Mouse (Mus musculus): ENCODE measurements around the gene Gpc4.

Gene Gpc4

DNA sequence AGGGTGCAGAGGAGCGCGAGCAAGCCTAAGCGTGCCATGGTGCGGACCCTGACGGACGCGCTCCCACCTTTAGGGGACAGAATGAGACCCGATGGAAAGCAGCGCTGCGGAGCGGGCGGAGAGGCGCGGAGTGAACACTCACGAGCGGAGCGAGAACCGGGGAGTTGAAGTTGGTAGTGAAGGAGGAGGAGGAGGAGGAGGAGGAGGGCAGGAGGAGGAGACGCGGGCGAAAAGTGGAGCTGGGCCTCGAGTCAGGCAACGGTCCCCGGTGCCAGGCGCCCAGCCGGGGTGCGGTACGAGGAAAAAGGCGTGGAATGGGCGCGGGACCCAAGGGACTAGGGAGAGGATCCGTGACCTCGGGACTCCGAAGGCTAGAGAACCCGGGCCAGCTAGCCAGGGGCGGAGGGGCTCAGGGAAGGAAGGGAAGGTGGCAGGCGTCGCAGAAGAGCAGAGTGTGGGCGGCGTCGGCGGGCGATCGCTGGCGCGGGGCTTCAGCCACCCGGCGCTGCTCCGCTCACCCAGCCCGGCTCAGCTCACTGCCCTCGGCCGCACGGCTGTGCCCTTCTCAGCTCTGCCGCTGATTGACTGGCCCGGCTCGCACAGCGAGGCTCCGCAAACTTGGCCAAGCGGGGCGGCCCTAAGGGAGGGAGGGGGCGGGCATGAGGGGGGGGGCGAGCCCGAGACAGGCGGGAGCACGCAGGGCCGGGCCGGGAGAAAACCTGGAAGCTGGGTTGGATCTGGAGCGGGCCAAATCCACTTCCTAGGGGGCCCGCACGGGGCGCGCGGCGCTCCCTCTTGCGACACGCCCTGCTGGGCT lies at the start of gene Gpc4:
Gene Gpc4, minus strand, starts transcription at position 515 of the 817 bp plus-strand sequence.
- no peak for DNase-seq (ENCODE audit: low spot score in 2 of 2)

DNA sequence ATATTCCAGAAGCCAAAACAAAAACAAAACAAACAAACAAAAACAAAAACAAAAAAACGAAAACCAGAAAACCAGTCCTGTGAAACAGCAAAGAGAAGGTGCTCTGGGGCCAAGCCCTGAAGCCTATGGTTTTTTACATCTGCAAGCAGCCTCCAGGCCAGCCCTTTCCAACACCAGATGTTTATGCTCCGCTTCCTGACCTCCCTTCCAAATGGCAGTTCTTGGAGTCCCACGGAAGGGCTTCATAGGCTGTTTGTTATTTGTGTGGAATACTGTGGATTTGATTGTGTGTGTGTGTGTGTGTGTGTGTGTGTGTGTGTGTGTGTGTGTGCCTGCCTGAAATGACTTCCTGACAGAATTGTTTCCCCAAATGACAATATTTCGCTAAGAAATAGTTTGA lies 47.8 kb upstream of the Gpc4 start:
- DNase-seq (ENCODE audit: low spot score in 2 of 2), result no peak

GRCm38 (mm10) chrX:52199836-52200235 lies 34.8 kb upstream of the Gpc4 start:
- DNase-seq (ENCODE audit: low spot score in 2 of 2), result no peak

DNA sequence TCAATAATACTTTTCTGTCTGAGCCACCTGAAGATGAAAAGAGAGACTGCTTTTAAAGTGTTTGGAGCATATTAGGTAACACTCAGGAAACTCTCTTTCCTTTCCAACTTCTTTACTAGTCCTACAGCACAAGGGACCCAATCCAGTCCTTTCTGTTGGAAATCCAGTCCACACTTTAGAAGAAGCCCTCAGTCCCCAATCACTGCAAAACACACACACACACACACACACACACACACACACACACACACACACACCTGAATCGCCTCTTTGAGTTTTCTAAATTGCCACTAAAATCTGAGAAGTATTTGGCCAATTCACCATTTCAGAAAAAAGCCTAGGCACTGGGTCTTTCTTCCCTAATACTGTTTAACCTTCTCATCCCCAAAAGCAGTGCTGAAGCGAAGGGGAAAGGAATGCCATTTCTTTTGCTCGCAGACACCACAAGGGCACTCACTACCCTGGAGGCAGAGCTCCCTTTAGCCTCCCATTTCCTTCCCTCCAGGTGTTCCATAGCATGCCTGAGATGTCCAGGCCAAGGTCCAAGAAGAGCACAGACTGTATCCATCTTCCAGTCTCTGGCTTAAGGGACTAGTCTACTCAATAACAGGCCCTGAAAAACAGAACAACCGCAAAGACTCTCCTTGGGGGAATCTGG lies 28.4 kb upstream of the Gpc4 start:
- no peak for DNase-seq (ENCODE audit: low spot score in 2 of 2)

GRCm38 (mm10) chrX:52189094-52189493 lies 24.0 kb upstream of the Gpc4 start:
- no peak for DNase-seq (ENCODE audit: low spot score in 2 of 2)

GRCm38 (mm10) chrX:52183551-52184442 lies 18.7 kb upstream of the Gpc4 start:
- DNase-seq (ENCODE audit: low spot score in 2 of 2), result no peak

GRCm38 (mm10) chrX:52181401-52181800 lies 16.3 kb upstream of the Gpc4 start:
- no peak for DNase-seq (ENCODE audit: low spot score in 2 of 2)

DNA sequence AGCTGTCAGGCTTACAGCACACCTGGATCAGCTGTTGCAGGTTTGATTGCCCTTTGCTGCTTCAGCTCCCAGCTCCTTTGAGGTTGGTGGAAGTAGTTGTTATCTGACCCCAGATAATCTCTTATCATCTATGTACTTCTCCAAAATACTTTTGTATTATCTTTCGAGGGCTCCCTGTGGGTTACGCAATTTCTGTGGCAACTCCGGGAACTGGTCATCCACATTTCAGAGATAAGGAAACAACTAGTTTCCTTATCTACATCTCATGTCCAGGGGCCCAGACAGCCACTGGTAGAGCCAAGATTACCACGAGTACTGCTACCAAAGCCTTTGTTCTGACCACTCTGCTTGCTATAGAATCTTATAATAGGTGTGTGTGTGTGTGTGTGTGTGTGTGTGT lies 12.0 kb upstream of the Gpc4 start:
- no peak for DNase-seq (ENCODE audit: low spot score in 2 of 2)

DNA sequence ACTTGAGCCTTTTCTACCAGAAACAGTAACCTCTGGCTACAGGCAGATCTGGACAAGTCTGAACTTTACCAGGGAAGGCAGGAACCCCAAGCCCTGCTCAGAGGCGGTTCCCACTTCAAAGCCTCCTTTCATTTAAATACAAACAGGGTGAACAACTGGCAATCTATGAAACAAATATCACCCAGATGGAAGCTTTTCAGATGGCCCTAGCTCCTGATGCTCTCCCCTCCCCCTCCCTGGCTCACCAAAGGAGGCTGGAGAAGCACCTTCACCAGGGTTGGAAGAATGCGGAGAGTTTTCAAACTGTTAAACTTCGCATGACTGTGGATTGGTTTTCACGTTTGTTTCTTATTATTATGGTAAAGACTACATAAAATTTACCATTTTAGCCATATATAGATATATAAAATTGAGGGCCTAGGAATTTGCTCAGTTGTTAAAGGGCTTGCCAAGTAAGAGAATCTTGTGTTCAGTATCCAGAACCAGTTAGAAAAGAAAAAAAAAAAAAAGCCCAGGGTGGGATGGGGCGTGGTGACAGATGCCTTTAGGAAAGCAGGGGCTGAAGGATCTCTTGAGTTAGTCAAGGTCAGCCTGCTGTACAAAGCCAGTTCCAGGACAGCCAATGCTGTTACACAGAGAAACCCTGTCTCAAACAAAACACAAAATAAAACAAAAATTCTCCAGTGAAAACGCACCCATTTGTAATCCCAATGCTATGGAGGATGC lies 2.6 kb upstream of the Gpc4 start:
- DNase-seq (ENCODE audit: low spot score in 2 of 2), result no peak

- DNase-seq (ENCODE audit: low spot score in 2 of 2), result no peak
Measured at GRCm38 (mm10) chrX:52165555-52165938, 495 bp upstream of the Gpc4 start.

DNA sequence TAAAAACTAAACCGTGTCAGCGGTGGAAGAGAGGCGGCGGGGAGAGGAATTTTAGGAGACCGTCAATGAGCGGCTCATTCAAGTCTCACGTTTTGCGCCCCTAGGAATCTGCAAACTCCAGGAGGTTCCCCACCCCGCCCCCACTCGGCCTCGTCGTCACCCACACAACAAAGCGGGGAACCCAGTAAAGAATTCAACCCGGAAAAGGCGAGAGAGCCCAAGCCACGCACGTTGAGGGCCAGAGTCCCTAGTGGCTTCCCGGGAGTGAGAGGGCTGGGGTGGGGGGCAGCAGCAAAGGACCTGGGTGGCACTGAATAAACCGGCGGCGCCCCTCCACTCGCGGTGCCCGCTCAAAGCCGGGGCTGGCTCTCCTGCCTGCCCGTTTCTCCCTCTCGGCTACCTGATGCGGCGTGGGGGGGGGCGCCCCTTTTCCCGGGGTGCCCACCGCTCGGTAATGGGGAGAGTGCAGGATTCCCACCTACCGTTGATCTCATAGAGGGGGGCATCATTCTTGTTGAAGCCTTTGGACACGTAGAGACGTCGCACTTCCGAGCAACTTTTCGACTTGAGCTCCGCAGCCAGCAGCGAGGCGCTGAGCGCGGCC lies 816 bp downstream of the Gpc4 start:
- no peak for DNase-seq (ENCODE audit: low spot score in 2 of 2)

DNA sequence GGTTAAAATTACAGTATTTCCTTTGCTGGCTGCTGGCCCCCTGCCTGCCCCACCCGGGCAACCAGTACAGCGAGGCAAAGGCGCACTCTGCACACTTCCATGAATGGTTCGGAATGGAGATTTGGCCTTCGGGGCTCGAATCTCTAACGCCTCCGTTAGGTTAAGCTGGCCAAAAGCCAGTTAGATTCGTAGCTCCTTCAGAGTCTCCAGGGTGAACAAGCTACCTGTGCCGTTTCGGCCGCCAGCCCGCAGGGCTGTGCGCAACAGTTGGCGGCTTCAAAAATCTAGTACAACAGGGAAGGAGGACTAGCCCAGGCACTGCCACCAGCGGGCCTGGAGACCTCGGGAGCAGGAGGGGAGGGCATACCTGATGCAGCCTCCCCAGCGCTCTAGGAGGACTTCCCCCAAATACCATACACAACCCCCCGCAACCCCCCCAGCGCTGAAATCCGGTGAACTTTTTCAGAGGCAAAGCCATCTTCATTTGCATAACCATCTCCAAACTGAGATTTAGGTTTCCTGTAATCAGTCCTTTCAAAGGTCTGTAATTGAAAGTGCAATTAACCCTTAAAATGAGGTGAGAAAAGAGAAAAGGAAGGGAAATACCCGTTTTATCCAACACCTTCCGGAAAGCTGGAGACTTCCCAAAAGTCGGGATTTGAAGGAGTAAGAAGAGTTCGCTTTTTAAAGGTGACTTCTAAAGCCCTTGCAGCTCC lies 1.5 kb downstream of the Gpc4 start:
- no peak for DNase-seq (ENCODE audit: low spot score in 2 of 2)

- DNase-seq (ENCODE audit: low spot score in 2 of 2), result no peak
Measured at GRCm38 (mm10) chrX:52162756-52163155, 2.3 kb downstream of the Gpc4 start.

DNA sequence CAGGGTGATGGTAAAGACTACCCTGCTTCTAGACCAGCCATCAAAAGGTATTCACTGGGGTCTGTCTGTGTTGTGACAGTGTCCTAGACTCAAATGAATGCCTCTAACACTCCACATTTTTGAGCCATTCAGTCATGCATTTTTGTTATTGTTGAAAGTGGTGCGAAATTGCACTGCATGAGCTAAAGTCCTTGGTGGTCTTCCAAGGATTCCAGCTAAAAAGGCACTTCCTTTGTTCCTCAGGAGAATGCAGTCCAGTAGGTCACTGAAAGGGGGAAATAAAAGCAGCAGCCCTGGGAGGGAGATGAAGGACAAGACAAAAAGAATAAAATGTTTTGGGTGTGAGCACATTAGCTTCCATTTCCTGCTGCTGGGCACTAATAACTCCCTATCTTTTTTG lies 2.8 kb downstream of the Gpc4 start:
- DNase-seq (ENCODE audit: low spot score in 2 of 2), result no peak

GRCm38 (mm10) chrX:52159621-52160020 lies 5.4 kb downstream of the Gpc4 start:
- DNase-seq (ENCODE audit: low spot score in 2 of 2), result no peak

DNA sequence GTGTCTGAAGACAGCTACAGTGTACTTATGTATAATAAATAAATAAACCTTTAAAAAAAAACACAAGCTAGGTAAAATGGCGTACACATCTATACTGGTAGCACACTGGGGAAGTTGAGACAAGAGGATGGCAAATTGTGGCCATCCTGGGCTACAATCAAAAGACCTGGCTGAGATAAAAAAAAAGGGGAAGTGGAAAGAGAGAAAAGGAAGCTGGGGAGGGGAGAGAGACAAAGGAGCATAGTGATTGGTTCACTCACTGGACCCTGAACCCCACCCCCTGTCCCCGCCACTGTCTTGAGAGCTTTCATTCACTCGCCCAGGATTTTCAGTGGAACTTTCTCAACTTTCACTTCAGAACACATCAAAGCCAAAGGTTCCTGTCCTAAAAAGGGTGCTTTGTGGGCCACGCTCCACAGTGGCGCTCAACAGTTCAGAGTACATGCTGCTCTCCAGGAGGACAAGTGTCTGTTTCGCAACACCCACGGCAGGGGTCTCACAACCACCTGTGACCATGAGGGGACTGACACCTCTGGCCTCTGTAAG lies 9.6 kb downstream of the Gpc4 start:
- DNase-seq (ENCODE audit: low spot score in 2 of 2), result no peak

DNA sequence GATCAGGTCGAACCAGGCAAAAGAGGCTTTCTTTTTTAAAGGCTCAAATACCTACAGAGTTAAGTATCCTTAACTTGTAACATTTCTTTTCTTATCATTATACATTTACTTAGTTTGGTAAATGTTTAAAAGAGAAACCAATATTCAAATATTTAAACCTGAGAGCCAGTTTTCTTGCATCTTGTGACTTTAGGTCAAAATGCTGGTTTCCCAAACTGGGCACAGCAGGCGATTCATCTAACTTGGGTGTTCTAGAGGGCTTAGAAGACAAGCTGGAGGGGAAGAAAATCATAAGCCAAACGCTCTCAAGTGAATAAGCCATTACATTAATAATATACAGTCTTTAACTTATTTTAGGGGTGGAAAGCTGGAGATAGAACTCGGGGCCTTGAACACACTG lies 10.2 kb downstream of the Gpc4 start:
- DNase-seq (ENCODE audit: low spot score in 2 of 2), result no peak

GRCm38 (mm10) chrX:52153451-52153850 lies 11.6 kb downstream of the Gpc4 start:
- no peak for DNase-seq (ENCODE audit: low spot score in 2 of 2)

GRCm38 (mm10) chrX:52152961-52153360 lies 12.1 kb downstream of the Gpc4 start:
- DNase-seq (ENCODE audit: low spot score in 2 of 2), result no peak

DNA sequence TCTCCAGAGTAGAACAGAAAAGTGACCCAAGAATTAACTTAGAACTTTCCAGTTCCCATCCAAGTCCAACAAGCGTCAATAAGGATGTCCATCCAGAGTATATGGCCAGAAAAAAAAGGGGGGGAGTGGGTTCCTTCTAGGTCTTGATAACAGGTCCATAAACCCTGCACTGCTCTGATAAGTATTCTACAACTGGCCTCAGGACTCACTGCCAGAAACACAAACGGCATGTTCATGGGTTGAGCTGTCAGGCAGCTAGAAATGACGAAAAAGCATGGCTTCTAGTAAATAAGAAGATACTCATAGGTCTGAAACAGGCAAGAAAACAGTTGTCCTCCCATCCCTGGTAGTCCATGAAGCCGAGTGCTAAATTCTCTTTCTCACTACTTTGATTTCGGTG lies 13.5 kb downstream of the Gpc4 start:
- DNase-seq (ENCODE audit: low spot score in 2 of 2), result no peak

Data from natural killer cell, adult 2 months (primary cell).